Mouse (Mus musculus): ENCODE data around the gene Nr2f1. TPM values are rescaled to one million over a fixed set of nuclear protein-coding genes. Genes with fewer than 3 reads are reported as not detected.

Nr2f1 gene
- polyA plus RNA-seq, 1 experiment from 2014 or later: 57.4 TPM

DNA sequence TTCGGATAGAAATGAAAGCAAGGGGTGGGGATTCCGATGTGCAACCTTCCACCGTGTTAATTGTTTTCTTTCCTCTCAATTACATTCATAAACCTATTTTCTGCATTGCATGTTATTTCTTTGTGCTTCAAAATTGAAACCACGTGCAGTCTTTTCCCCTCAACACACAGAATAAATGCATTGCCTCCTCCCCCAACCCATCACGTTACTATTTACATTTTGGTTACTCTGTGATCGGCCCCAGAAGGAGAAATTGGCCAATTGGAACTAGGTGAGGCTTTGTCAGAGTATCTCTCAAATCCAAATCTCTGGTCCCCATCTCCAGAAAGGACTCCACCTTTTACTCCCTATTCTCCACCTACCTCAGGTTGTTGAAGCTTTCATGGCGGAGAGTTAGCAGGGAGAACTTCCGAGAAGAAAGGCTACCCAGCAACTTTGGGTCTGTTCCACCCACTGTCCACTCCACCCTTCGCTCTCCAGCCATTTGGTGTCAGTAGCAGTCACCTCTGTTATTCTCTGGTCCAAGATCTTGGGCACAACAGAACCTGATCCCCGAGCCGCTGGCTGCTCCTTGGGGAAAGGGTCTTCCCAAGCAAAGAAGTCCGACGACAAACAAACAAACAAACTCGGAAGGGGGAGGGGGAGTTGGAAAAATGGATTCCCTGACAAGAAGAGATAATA lies 14.6 kb downstream of the Nr2f1 start:
- Histone ChIP-seq H3K4me1 (replicated peaks) (peaks cover 38% of the 10 kb centered on the region), H3K4me2 (peak overlapping the region; percentile 77), H3K36me3 (no peaks in the 10 kb centered on the region), H3K4me3 (no peak overlapping the region), H3K27me3 (peaks cover 7% of the 10 kb centered on the region; the same call in 1 of the 2 replicates), H3K9ac (no peak overlapping the region), H3K27ac (replicated peaks) (peak overlapping the region; percentile 79), H3K9me3 (no peaks in the 10 kb centered on the region)
- 11% methylated on average over 14 of the region's 14 CpGs for WGBS
- no peak for ATAC-seq (ENCODE audit: low FRiP score, low read depth)

DNA sequence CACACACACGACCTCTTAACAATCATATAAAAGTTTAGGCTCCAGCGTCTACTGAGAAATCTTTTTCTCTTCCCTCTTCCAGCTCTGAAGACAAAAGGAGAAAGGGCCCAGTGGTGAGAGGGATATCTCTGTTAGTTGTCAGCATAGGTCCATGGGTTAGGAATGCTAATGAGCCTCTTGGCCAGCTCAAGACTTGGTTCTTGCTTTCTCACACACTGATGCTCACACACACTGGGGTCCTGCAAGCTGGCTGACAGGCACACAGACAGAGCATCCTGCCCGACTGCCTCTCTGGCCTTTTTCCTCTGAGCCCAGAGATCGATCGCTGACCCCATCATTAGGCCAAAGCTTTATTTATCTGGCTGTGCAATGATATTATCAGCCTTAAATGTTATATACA lies 15.6 kb downstream of the Nr2f1 start:
- Histone ChIP-seq H3K9me3 (no peaks in the 10 kb centered on the region), H3K27ac (replicated peaks) (peak overlapping the region; percentile 79), H3K27me3 (peaks cover 7% of the 10 kb centered on the region; the same call in 1 of the 2 replicates), H3K4me1 (replicated peaks) (peaks cover 41% of the 10 kb centered on the region), H3K4me3 (no peak overlapping the region), H3K36me3 (no peaks in the 10 kb centered on the region), H3K4me2 (peak overlapping the region; percentile 77), H3K9ac (no peak overlapping the region)
- peak; percentile 73; the same call in 1 of the 2 replicates for ATAC-seq (ENCODE audit: low FRiP score, low read depth)
- WGBS: 24% methylated on average over 5 of the region's 5 CpGs

DNA sequence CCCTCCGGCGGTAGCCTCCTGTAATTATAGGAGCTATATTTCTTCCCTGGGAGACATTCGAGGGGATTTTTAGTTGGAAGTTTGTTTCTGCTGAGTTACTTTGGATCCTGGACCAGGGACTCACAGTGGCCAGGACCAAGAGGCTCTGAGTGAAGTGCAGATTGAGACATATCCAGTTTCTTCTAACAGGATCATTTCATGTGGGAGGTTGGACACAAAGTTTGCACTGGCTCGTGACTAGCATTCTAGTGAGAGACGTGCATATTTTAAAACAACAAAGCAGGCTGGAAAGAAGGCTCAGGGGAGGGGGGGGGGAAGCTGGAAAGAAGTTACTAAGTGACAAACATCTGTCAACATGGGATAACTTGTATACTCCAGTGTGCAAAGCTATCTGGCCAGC lies 16.6 kb downstream of the Nr2f1 start:
- Histone ChIP-seq H3K4me2 (peak overlapping the region; percentile 77), H3K9ac (no peak overlapping the region; the same call in 1 of the 2 replicates), H3K27me3 (peaks cover 11% of the 10 kb centered on the region), H3K4me3 (0 out of 2 replicates have a peak overlapping the region, but pooled peaks have one; percentile 7), H3K4me1 (replicated peaks) (peaks cover 41% of the 10 kb centered on the region), H3K27ac (replicated peaks) (peak overlapping the region; percentile 79), H3K9me3 (no peaks in the 10 kb centered on the region), H3K36me3 (no peaks in the 10 kb centered on the region)
- 13% methylated on average over 5 of the region's 5 CpGs for WGBS
- ATAC-seq (ENCODE audit: low FRiP score, low read depth): no peak

DNA sequence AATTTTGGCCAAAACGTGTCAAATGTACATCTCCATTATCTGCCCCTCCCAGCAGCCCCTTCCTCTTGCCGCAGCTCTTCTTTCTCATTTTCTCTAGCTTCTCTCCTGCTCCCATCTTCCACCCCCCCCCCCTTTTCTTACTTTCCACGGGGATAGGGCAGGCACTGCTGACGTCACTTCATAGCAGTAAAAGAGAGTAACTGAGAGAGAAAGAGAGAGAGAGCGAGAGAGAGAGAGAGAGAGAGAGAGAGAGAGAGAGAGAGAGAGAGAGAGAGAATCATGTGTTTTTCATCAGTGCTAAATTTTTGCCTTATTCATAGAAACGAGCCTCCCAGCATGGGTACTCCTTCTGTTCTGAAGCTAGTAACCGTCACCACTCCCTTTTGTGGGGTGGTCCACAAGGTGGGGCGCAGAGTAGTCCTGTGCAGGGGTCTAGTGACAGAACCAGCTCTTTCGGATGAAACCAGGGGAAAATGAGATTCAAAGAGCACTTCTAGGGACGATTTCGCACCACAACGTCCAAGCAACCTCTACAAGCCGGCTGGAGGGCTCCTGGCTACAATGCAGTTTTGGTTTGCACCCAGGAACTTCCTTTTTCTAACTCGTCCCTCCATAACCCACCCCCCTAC lies 17.5 kb downstream of the Nr2f1 start:
- Histone ChIP-seq H3K4me3 (peak overlapping the region; percentile 40), H3K36me3 (no peaks in the 10 kb centered on the region), H3K9ac (peak overlapping the region; percentile 39), H3K4me2 (peak overlapping the region; percentile 77), H3K4me1 (replicated peaks) (peaks cover 36% of the 10 kb centered on the region), H3K9me3 (no peaks in the 10 kb centered on the region), H3K27me3 (peaks cover 13% of the 10 kb centered on the region), H3K27ac (replicated peaks) (peak overlapping the region; percentile 79)
- peak; percentile 63 for ATAC-seq (ENCODE audit: low FRiP score, low read depth)
- 4% methylated on average over 14 of the region's 14 CpGs for WGBS

DNA sequence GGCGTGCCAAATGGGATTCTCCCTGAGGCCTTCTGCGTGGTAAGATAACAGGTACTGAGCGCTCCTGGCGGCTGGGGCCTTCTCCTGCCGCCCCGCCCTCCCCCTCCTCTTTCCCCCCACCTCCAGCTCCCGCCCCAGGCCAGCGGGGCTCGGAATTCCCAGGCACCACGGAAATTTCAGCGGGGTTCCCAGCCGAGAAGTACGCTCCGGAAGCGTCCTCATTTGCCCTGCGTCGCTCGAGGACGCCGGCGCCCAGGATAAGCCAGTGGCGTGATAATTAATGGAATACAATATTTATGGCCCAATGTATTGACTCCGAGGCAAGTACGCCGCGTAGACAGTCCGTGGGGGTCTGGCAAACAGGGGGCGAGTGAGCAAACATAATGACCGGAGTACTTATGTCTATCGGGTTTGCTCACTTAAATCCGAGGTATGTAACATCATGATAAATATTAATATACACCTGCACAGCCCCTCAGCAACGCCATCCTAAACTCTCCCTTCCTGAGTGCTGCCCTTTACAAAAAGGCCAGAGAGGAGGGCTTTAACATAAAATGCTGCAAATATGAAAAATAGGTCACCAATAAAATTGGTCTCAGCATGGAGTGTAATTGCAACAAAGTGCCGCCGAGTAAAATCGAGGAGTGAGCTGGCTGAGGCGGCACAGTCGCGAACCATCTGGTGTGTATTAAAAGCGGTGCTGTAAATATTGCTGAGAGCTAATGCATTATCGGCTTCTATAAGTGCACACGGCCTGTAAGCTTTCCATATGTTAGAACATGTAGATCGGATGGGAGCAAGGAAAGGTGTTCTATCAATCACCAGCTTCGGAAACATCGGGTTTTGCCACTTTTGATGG lies 18.3 kb downstream of the Nr2f1 start:
- no peaks in the 10 kb centered on the region for H3K9me3 ChIP-seq
- H3K4me3 ChIP-seq: peak overlapping the region; percentile 40
- no peaks in the 10 kb centered on the region for H3K36me3 ChIP-seq
- peak overlapping the region; percentile 26 for H3K9ac ChIP-seq
- peak overlapping the region; percentile 79 for H3K27ac ChIP-seq (replicated peaks)
- ATAC-seq (ENCODE audit: low FRiP score, low read depth): 0 out of 2 replicates have a peak, but pooled peaks have one; percentile 35
- H3K27me3 ChIP-seq: peaks cover 15% of the 10 kb centered on the region
- peaks cover 35% of the 10 kb centered on the region for H3K4me1 ChIP-seq (replicated peaks)
- WGBS: under 1% methylated on average over 43 of the region's 44 CpGs
- H3K4me2 ChIP-seq: peak overlapping the region; percentile 77

GRCm38 (mm10) chr13:78180261-78180660 lies 19.3 kb downstream of the Nr2f1 start:
- H3K36me3 ChIP-seq: no peaks in the 10 kb centered on the region
- ATAC-seq (ENCODE audit: low FRiP score, low read depth): no peak
- 48% methylated on average over 3 of the region's 3 CpGs for WGBS
- peak overlapping the region; percentile 77 for H3K4me2 ChIP-seq
- H3K4me1 ChIP-seq (replicated peaks): peaks cover 29% of the 10 kb centered on the region
- peak overlapping the region; percentile 84 for H3K27ac ChIP-seq (replicated peaks)
- H3K4me3 ChIP-seq: no peak overlapping the region
- H3K9ac ChIP-seq: no peak overlapping the region
- H3K27me3 ChIP-seq: peaks cover 15% of the 10 kb centered on the region
- no peaks in the 10 kb centered on the region for H3K9me3 ChIP-seq

- peaks cover 21% of the 10 kb centered on the region for H3K27me3 ChIP-seq
- peak; percentile 67 for ATAC-seq (ENCODE audit: low FRiP score, low read depth)
- WGBS: 3% methylated on average over 38 of the region's 38 CpGs
These were observed 20.1 kb downstream of the Nr2f1 start for GRCm38 (mm10) chr13:78179312-78180097.

DNA sequence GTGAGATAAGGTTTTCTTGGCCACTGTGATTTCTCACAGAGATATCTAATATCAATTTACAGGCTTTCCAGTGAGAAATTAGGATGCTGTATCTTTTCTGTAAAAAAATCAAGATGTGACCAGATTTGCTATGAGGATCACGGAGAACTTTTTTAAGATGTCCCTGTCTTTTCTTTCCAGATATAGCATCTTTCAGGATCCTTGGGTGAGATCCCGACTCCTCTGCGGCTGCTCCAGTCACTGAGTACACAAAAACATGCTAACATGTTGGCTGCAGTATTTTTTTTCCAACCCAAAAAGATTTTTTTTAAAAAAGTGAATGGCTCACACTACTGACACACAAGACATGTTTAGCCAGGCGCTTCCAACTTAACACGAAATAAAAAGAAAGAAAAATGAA lies 20.8 kb downstream of the Nr2f1 start:
- H3K4me1 ChIP-seq (replicated peaks): peaks cover 24% of the 10 kb centered on the region
- H3K9me3 ChIP-seq: no peaks in the 10 kb centered on the region
- H3K9ac ChIP-seq: peak overlapping the region; percentile 42
- peak overlapping the region; percentile 84 for H3K27ac ChIP-seq (replicated peaks)
- 16% methylated on average over 5 of the region's 5 CpGs for WGBS
- H3K36me3 ChIP-seq: no peaks in the 10 kb centered on the region
- peaks cover 26% of the 10 kb centered on the region for H3K27me3 ChIP-seq
- peak overlapping the region; percentile 69 for H3K4me2 ChIP-seq
- peak overlapping the region; percentile 41 for H3K4me3 ChIP-seq
- no peak for ATAC-seq (ENCODE audit: low FRiP score, low read depth)

More at GRCm38 (mm10) chr13:78179312-78180097, 20.1 kb downstream of the Nr2f1 start:
- peaks cover 24% of the 10 kb centered on the region for H3K4me1 ChIP-seq (replicated peaks)
- no peaks in the 10 kb centered on the region for H3K36me3 ChIP-seq
- H3K27ac ChIP-seq (replicated peaks): peak overlapping the region; percentile 84
- peak overlapping the region; percentile 41 for H3K4me3 ChIP-seq
- peak overlapping the region; percentile 69 for H3K4me2 ChIP-seq
- no peaks in the 10 kb centered on the region for H3K9me3 ChIP-seq
- H3K9ac ChIP-seq: peak overlapping the region; percentile 42

- no peak overlapping the region for H3K9ac ChIP-seq
These were observed 21.5 kb downstream of the Nr2f1 start for GRCm38 (mm10) chr13:78178021-78178420.

DNA sequence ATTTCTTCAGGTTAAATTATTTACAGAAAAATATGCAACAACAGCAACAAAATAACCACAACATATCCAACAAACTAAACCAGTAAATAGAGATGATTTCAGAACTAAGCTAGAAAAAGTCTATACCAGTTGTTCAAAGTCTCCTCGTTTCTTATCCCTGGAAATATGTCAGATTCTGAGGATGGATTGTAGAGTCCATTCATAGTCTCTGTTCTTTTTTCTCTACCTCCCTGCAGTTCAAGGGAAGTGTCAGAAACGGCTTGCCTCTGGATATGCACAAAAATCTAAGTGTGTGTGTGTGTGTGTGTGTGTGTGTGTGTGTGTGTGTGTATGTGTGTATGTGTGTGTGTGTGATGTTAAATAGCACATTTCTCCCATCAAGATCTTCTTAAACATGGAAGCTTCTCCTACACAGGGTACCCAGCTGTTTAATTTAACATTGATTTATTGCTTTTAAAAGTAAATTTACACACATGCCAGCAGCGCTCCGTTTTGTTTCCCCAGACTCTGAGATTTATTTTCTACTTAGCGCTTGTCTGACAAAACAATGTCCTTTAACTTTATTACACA lies 22.1 kb downstream of the Nr2f1 start:
- Histone ChIP-seq H3K27me3 (peaks cover 33% of the 10 kb centered on the region), H3K36me3 (no peaks in the 10 kb centered on the region), H3K4me1 (replicated peaks) (peaks cover 21% of the 10 kb centered on the region), H3K27ac (replicated peaks) (peak overlapping the region; percentile 84), H3K4me3 (no peak overlapping the region), H3K9me3 (no peaks in the 10 kb centered on the region), H3K4me2 (peak overlapping the region; percentile 69; the same call in 1 of the 2 replicates), H3K9ac (no peak overlapping the region)
- 19% methylated on average over 5 of the region's 5 CpGs for WGBS
- ATAC-seq (ENCODE audit: low FRiP score, low read depth): no peak

More at GRCm38 (mm10) chr13:78178021-78178420, 21.5 kb downstream of the Nr2f1 start:
- H3K27me3 ChIP-seq: peaks cover 29% of the 10 kb centered on the region
- peaks cover 24% of the 10 kb centered on the region for H3K4me1 ChIP-seq (replicated peaks)
- H3K36me3 ChIP-seq: no peaks in the 10 kb centered on the region
- H3K9me3 ChIP-seq: no peaks in the 10 kb centered on the region
- 0 out of 2 replicates have a peak overlapping the region, but pooled peaks have one; percentile 1 for H3K4me3 ChIP-seq
- 13% methylated on average over 1 of the region's 1 CpGs for WGBS
- no peak for ATAC-seq (ENCODE audit: low FRiP score, low read depth)
- H3K27ac ChIP-seq (replicated peaks): peak overlapping the region; percentile 84
- H3K4me2 ChIP-seq: peak overlapping the region; percentile 69

All from hindbrain, embryonic 15.5 days (tissue).